Mouse (Mus musculus) thymus, adult 2 months (tissue): ENCODE data around the gene Gse1. TPM values are rescaled to one million over a fixed set of nuclear protein-coding genes. Genes with fewer than 3 reads are reported as not detected.

Experiments
- DNase-seq: peaks from one replicate; pipeline ENCODE4 v3.0.0; 2021
- H3K27ac ChIP-seq: fragments of 200-500 bp; 2 replicates; pipeline ENCODE4 v1.5.1; 2012; ENCODE audit warnings: low read length, control low read depth; ENCODE audit not compliant: control insufficient read depth, insufficient read depth
- H3K27me3 ChIP-seq: fragments of 200-500 bp; 2 replicates; pipeline ENCODE4 v1.6.1; 2012; ENCODE audit warnings: mild to moderate bottlenecking, low read length, moderate library complexity, mixed read lengths; ENCODE audit not compliant: control insufficient read depth, insufficient read depth
- H3K36me3 ChIP-seq: fragments of 200-500 bp; 2 replicates; pipeline ENCODE4 v1.6.1; 2012; ENCODE audit warnings: mild to moderate bottlenecking, low read length, moderate library complexity; ENCODE audit not compliant: control insufficient read depth, insufficient read depth
- H3K4me1 ChIP-seq: fragments of 200-500 bp; replicated peaks from 2 replicates; pipeline ENCODE4 v1.6.1; 2012; ENCODE audit warnings: low read length; ENCODE audit not compliant: control insufficient read depth, insufficient read depth
- H3K4me3 ChIP-seq: fragments of 200-500 bp; 2 replicates; pipeline ENCODE4 v1.5.1; 2012; ENCODE audit warnings: mild to moderate bottlenecking, low read length, control low read depth, moderate library complexity; ENCODE audit not compliant: control insufficient read depth, insufficient read depth
- CTCF ChIP-seq: fragments of 200-500 bp; IDR thresholded peaks from 2 replicates; pipeline ENCODE4 v1.5.1; 2012; ENCODE audit warnings: mild to moderate bottlenecking, control low read depth, low read length, moderate library complexity, borderline replicate concordance; ENCODE audit not compliant: control insufficient read depth, poor library complexity, insufficient read depth; ENCODE audit errors: extremely low read depth
- POLR2A ChIP-seq: fragments of 200-500 bp; IDR thresholded peaks from 2 replicates; pipeline ENCODE4 v1.6.1; 2012; ENCODE audit warnings: mild to moderate bottlenecking, low read length, control low read depth, moderate library complexity; ENCODE audit not compliant: control insufficient read depth, poor library complexity, insufficient read depth; ENCODE audit errors: extremely low read depth
- WGBS: fragments of 180-500 bp; shearing (Covaris S2); methylation state at CpG from one replicate; pipeline ENCODE4 v1.1.7; 2018; 5-methylcytosine and 5-hydroxymethylcytosine counted together
- polyA plus RNA-seq: library from polyadenylated mRNA; depleted of rRNA; stranded (reverse); fragments of >200 nt; gene quantifications from 2 replicates; pipeline ENCODE4 v1.2.3, GENCODE M21; 2012

Gene Gse1
- polyA plus RNA-seq, 1 experiment, result 202 TPM

- WGBS, result 69% methylated on average over 7 of the region's 7 CpGs
- DNase-seq, result peak; percentile 51
- Histone ChIP-seq H3K27ac (no peak overlapping the region), H3K27me3 (no peaks in the 10 kb centered on the region), H3K36me3 (no peaks in the 10 kb centered on the region), H3K4me1 (peaks cover 59% of the 10 kb centered on the region), H3K4me3 (no peak overlapping the region)
- TF ChIP-seq CTCF (peak; percentile 43; the same call in 1 of the 2 replicates), POLR2A (no peak)
Measured at GRCm38 (mm10) chr8:120471166-120471565, 242.9 kb downstream of the Gse1 start.

- H3K36me3 ChIP-seq, result no peaks in the 10 kb centered on the region
- no peak for TF ChIP-seq CTCF
- H3K4me3 ChIP-seq, result no peak overlapping the region
- no peaks in the 10 kb centered on the region for H3K27me3 ChIP-seq
- peaks cover 60% of the 10 kb centered on the region for H3K4me1 ChIP-seq
- 68% methylated on average over 2 of the region's 2 CpGs for WGBS
- no peak for DNase-seq
- H3K27ac ChIP-seq, result no peak overlapping the region
Measured at GRCm38 (mm10) chr8:120471752-120472151, 243.5 kb downstream of the Gse1 start.

- peaks cover 60% of the 10 kb centered on the region for H3K4me1 ChIP-seq
- no peak for DNase-seq
- WGBS, result 93% methylated on average over 16 of the region's 16 CpGs
Measured at GRCm38 (mm10) chr8:120472230-120472629, 244.0 kb downstream of the Gse1 start.

GRCm38 (mm10) chr8:120473729-120474364, 245.6 kb downstream of the Gse1 start:
- Histone ChIP-seq H3K27me3 (no peaks in the 10 kb centered on the region), H3K4me3 (no peak overlapping the region), H3K27ac (no peak overlapping the region), H3K4me1 (peaks cover 60% of the 10 kb centered on the region), H3K36me3 (no peaks in the 10 kb centered on the region)
- DNase-seq, result peak; percentile 56
- TF ChIP-seq CTCF (no peak), POLR2A (no peak)
- WGBS, result 25% methylated on average over 13 of the region's 13 CpGs

More at GRCm38 (mm10) chr8:120472230-120472629, 244.0 kb downstream of the Gse1 start:
- H3K4me3 ChIP-seq, result no peak overlapping the region
- no peak overlapping the region for H3K27ac ChIP-seq
- H3K27me3 ChIP-seq, result no peaks in the 10 kb centered on the region
- H3K36me3 ChIP-seq, result no peaks in the 10 kb centered on the region
- TF ChIP-seq CTCF (no peak), POLR2A (no peak)

DNA sequence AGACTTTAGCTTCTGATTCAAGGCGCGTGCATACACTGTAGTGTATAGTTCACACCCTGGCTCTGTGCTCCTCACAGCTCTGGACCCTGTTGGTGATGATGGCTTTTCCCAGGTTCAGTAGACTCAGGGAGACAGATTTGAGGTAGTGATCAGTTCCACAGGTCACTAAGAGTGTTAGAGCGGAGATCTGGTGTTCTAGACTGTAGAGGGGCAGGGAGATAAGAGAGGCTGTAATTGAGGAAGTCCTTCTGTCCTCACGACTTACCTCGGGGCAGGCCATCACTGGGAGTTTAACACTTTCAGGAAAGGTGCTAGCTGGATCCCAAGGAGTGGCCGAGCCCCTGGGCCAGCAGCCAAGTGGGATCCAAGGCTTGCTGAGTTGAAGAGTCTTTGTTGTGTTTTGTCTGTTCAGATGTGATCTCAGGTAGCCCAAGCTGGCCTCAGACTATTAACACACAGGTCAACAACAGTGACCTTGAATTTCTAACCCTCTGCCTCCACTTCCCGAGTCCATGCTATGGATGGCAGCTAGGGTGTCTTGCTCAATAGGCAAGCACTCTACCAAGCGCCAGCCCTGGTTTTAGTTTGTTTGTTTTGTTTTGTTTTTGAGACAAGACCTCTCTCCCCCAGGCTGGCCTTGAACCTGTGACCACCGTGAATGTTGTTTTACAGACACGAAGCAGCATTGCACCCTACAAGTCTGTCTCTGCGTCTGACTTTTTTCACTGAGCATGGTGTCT, 246.4 kb downstream of the Gse1 start:
- Histone ChIP-seq H3K27ac (no peak overlapping the region), H3K36me3 (no peaks in the 10 kb centered on the region), H3K4me1 (peaks cover 60% of the 10 kb centered on the region), H3K27me3 (no peaks in the 10 kb centered on the region), H3K4me3 (no peak overlapping the region)
- TF ChIP-seq POLR2A, result no peak
- TF ChIP-seq CTCF, result no peak
- WGBS, result 84% methylated on average over 11 of the region's 11 CpGs
- no peak for DNase-seq

GRCm38 (mm10) chr8:120475462-120476201, 247.4 kb downstream of the Gse1 start:
- Histone ChIP-seq H3K36me3 (no peaks in the 10 kb centered on the region), H3K27me3 (no peaks in the 10 kb centered on the region), H3K4me3 (no peak overlapping the region), H3K27ac (no peak overlapping the region), H3K4me1 (peaks cover 50% of the 10 kb centered on the region)
- TF ChIP-seq POLR2A, result no peak
- TF ChIP-seq CTCF, result no peak
- 90% methylated on average over 10 of the region's 10 CpGs for WGBS
- no peak for DNase-seq
